Mouse (Mus musculus): Measurements from ENCODE around the gene Tead1.

Gene Tead1

DNA sequence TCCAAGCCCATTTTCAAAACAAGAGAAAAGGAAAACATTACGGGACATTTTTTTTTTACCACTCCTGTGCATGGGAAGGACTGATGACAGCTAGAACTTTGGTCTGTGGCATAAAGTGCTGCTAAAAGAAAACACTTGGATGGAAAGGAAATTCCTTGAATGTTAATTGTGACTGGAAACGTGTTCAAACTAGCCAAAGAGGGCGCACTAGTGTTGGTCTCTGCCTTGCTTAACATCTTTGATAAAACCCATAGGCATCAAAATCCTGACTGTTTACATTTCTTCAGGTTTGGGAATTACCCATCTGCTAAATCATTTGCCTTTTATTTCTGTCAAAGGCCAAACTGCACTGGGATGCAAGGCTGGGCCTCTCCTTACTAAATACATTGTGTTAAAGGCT lies 276.8 kb downstream of the Tead1 start:
- no peak for DNase-seq (ENCODE audit: extremely low read depth, insufficient read length, low spot score)
